Mouse (Mus musculus) monocyte, adult 2 months (primary cell): ENCODE data around the gene Vmn2r41.
"Not testable (repeated sequence)": the region's sequence is repeated elsewhere in the genome, so short reads cannot be mapped to it uniquely, and the experiment has no call there.

ENCODE experiments used
- DNase-seq, 2 experiments: peaks; one replicate each; pipeline ENCODE4 v3.0.0; 2022; ENCODE audit warnings: low spot score in 2 of 2, low read depth in 1 of 2

Gene Vmn2r41

GRCm38 (mm10) chr7:8161554-8161953, at the start of gene Vmn2r41:
Vmn2r41 (minus strand) TSS chr7:8161654.
- DNase-seq, result not testable (repeated sequence)

GRCm38 (mm10) chr7:8200220-8200619, 38.8 kb upstream of the Vmn2r41 start, which contains the start of gene Vmn2r42:
Vmn2r42 (minus strand) TSS chr7:8200320.
- not testable (repeated sequence) for DNase-seq

GRCm38 (mm10) chr7:8092871-8093270, 68.6 kb downstream of the Vmn2r41 start:
- DNase-seq, result not testable (repeated sequence)
